Mouse (Mus musculus): ENCODE measurements around the gene Ptger3.

GRCm38 (mm10) chr3:157582626-157583405 is 16.1 kb downstream of the Ptger3 start:
- no peak for TF ChIP-seq CTCF (IDR thresholded peaks at IDR 0.05; ENCODE audit: control insufficient read depth, insufficient read depth, insufficient replicate concordance, low read depth, low read length)
- no peak for TF ChIP-seq POLR2A (IDR thresholded peaks at IDR 0.05; ENCODE audit: control insufficient read depth, low read depth, low read length)

All from testis, adult 2 months (tissue).